Mouse (Mus musculus): Measurements from ENCODE around the gene Mylk2. TPM values are rescaled to one million over a fixed set of nuclear protein-coding genes. Genes with fewer than 3 reads are reported as not detected.

The Mylk2 gene
- polyA plus RNA-seq, 1 experiment from 2014 or later, result not detected

DNA sequence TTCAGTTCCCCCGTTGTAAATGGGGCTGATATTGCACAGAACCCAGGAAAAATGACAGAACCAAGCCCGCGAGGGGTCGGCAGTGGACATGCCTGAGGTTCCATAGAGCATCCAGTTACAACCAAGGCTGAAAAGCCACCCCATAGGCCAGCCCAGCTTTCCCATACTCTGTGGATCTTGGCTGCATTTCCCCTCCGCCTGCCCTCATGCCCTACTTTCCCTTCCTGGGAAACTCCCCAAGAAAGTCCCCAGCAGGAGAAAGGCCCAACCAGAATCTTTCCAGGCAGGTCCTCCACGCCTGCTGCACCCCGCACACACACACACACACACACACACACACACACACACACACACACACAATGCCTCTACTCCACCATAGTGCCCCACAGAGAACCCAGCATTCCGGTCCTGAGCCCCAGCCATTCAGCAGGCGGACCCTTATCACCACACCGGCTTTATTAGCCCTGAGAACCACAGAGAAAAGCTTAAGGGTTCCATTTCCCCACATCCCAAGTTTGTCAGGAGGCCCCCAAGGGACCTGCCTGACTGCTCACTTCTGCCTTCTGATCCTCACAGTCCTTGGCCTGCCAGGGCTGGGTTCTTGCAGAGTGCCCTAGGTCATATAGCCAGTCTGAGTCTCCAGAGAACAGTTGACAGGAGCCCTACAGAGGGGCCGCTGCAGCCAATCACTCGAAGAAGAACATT lies 20.5 kb downstream of the Mylk2 start:
- Histone ChIP-seq H3K4me1 (no peaks in the 10 kb centered on the region), H3K27me3 (peaks cover 22% of the 10 kb centered on the region), H3K27ac (no peak overlapping the region), H3K9ac (no peak overlapping the region), H3K9me3 (no peaks in the 10 kb centered on the region), H3K4me2 (no peak overlapping the region), H3K4me3 (replicated peaks) (no peak overlapping the region), H3K36me3 (replicated peaks) (no peaks in the 10 kb centered on the region)
- WGBS, result 79% methylated on average over 12 of the region's 12 CpGs
- no peak for ATAC-seq (ENCODE audit: low FRiP score)

DNA sequence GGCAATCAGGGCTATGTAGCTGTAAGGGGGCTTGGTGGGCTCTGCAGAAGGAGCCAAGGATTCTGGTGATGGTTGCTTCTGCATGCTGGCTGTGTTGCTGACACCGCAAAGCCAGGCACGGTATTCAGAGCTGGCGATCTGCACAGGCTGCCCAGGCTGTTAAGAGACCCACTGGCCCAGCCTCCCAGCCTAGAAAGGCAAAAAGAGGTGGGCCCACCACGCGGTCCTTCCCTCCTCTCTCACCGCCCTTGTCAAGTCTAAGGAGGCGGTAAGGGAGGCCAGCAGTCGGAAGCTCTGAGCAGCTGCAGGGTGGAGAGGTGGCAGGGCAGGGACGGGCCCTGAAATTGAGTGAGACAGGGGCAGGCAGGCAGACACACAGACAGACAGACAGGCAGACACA lies 21.9 kb downstream of the Mylk2 start, which contains the start of gene Foxs1:
Foxs1 (minus strand) TSS at position 161 of the 400 bp plus-strand sequence.
- no peak within 1 kb of the TSS for H3K4me2 ChIP-seq
- WGBS, result 40% methylated on average over 9 of the region's 9 CpGs
- ATAC-seq (ENCODE audit: low FRiP score), result no peak
- H3K4me3 ChIP-seq (replicated peaks), result no peak within 1 kb of the TSS
- peaks cover 24% of the 10 kb centered on the region for H3K27me3 ChIP-seq
- H3K9me3 ChIP-seq, result no peaks in the 10 kb centered on the region
- no peaks in the 10 kb centered on the region for H3K4me1 ChIP-seq
- no peak within 1 kb of the TSS for H3K9ac ChIP-seq
- no peaks in the 10 kb centered on the region for H3K36me3 ChIP-seq (replicated peaks)
- H3K27ac ChIP-seq, result no peak within 1 kb of the TSS

DNA sequence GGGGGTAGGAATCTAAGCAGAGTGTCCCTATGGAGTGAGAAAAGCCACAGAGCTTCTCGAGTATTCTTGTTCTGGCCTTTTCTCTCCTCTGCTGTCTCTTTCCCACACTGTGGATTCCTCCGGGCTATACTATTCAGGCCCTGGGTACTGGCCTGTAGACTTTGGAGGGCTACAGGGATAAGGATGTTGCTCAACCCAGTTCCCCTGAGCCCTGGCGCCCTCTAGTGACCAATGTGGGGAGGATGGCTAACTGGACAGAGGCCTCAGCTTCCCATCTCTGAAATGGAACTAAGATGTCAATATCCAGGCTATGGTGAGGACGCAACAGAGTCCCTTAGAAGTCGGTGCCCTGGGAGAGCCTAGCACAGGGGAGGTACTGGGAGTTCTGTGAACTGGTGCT lies 22.5 kb downstream of the Mylk2 start:
- Histone ChIP-seq H3K4me3 (replicated peaks) (no peak overlapping the region), H3K4me2 (no peak overlapping the region), H3K9ac (no peak overlapping the region), H3K27me3 (peaks cover 29% of the 10 kb centered on the region), H3K9me3 (no peaks in the 10 kb centered on the region), H3K4me1 (no peaks in the 10 kb centered on the region), H3K36me3 (replicated peaks) (no peaks in the 10 kb centered on the region), H3K27ac (no peak overlapping the region)
- 32% methylated on average over 5 of the region's 5 CpGs for WGBS
- ATAC-seq (ENCODE audit: low FRiP score), result no peak

GRCm38 (mm10) chr2:152939846-152940245 lies 28.7 kb downstream of the Mylk2 start:
- Histone ChIP-seq H3K9me3 (no peaks in the 10 kb centered on the region), H3K4me1 (peaks cover 16% of the 10 kb centered on the region), H3K4me2 (no peak overlapping the region), H3K9ac (no peak overlapping the region), H3K27me3 (peaks cover 80% of the 10 kb centered on the region), H3K36me3 (replicated peaks) (no peaks in the 10 kb centered on the region), H3K27ac (no peak overlapping the region), H3K4me3 (replicated peaks) (no peak overlapping the region)
- no peak for ATAC-seq (ENCODE audit: low FRiP score)
- WGBS, result 7% methylated on average over 4 of the region's 4 CpGs

DNA sequence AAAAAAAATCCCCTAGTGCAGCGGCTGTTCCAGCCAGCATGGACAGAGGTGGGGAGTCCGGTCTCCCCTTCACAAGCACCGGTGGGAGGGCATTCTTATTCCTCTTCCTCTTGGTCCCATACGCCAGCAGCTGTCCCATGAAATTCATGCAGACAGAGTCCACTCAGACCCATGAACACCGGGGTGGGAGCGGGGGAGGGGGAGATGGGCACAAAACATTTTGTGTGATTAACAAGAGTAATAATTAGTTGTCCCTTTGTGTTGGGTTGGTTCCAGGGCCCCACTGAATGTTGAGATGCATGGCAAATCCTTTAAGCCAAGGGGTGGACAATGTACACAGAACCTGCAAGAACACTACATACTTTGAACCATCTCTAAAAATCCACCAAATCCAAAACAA lies 30.0 kb downstream of the Mylk2 start:
- no peak for ATAC-seq (ENCODE audit: low FRiP score)
- H3K27me3 ChIP-seq, result peaks cover 86% of the 10 kb centered on the region
- no peaks in the 10 kb centered on the region for H3K9me3 ChIP-seq
- H3K4me3 ChIP-seq (replicated peaks), result no peak overlapping the region
- H3K36me3 ChIP-seq (replicated peaks), result no peaks in the 10 kb centered on the region
- WGBS, result 77% methylated on average over 6 of the region's 6 CpGs
- H3K4me1 ChIP-seq, result peaks cover 16% of the 10 kb centered on the region
- H3K27ac ChIP-seq, result no peak overlapping the region
- H3K9ac ChIP-seq, result no peak overlapping the region
- no peak overlapping the region for H3K4me2 ChIP-seq

DNA sequence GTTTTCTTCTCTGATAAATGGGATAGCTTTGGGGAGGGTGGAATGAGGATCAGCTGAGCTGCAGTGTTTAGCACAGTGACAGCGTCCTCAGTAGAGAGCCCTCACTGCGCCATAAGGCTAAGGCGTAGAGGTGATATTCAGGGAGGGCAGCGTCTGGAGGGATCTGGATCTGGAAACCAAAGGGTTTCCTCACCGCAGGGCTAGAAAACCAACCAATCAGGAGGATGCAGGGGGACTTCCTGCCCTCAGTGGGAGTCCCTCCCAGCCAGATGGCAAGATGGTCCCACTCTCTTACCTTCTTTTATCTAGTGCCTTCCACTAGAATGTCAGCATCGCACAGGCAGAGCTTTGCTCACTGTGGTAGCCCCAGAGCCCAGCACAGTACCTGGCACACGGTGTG lies 30.6 kb downstream of the Mylk2 start:
- ATAC-seq (ENCODE audit: low FRiP score), result no peak
- 43% methylated on average over 7 of the region's 7 CpGs for whole genome bisulfite sequencing
- H3K4me2 ChIP-seq, result no peak overlapping the region
- H3K4me1 ChIP-seq, result peaks cover 17% of the 10 kb centered on the region
- no peaks in the 10 kb centered on the region for H3K36me3 ChIP-seq (replicated peaks)
- no peak overlapping the region for H3K27ac ChIP-seq
- H3K27me3 ChIP-seq, result peaks cover 83% of the 10 kb centered on the region
- no peak overlapping the region for H3K9ac ChIP-seq
- no peak overlapping the region for H3K4me3 ChIP-seq (replicated peaks)
- H3K9me3 ChIP-seq, result no peaks in the 10 kb centered on the region

DNA sequence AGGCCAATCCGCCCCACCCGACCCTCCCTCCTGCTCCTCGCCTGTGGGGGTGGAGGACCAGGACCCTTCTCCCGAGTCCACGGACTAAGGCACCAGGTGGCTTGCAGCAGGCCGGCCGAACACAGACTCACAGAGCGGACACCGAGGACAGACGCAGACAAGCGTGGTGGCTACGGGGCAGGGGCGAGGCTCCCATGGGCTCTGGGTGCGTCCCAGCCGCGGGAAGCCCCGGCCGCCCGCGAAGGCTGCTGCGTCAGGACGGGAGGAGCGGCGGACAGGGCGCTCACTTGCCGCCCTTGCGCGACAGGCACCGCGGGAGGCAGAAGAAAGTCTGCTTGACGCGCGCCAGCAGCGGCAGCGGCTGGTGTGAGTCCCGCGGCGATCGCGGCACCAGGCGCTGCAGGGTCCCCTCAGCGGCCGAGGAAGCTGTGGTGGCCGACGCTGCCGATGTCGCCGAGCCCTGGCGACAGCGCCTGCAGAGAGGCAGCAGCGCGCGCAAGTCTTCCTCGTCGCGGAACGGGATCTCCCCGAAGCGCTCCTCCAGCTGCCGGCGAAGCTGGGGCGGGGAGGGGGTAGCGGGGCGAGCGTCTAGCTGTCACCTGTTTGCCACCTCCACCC lies 31.9 kb downstream of the Mylk2 start:
- Histone ChIP-seq H3K27me3 (peaks cover 90% of the 10 kb centered on the region), H3K4me2 (peak overlapping the region; percentile 84), H3K4me1 (peaks cover 20% of the 10 kb centered on the region), H3K4me3 (replicated peaks) (peak overlapping the region; percentile 47), H3K36me3 (replicated peaks) (no peaks in the 10 kb centered on the region), H3K9me3 (no peaks in the 10 kb centered on the region), H3K27ac (no peak overlapping the region), H3K9ac (peak overlapping the region; percentile 54)
- WGBS, result under 1% methylated on average over 65 of the region's 65 CpGs
- 0 out of 2 replicates have a peak, but pooled peaks have one; percentile 33 for ATAC-seq (ENCODE audit: low FRiP score)

DNA sequence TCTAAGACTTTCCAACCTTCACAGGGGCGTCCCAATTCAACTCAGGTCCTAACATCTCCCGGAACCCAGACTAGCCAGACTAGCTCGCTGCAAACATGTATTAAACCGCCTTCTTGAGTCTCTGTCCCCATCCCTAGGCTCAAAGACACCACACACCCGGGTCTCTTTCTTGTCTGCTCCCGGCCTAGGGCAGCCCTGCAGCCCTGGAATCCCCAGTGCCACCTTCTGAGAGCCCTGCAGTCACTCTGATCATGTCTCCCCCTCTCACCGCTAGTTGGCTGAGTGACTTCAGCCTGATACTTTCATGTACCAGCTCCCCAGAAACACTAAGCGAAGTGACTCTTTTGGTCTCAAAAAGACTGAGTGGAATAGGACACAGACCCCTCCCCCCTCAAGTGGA lies 32.4 kb downstream of the Mylk2 start:
- no peak overlapping the region for H3K27ac ChIP-seq
- H3K27me3 ChIP-seq, result peaks cover 89% of the 10 kb centered on the region
- ATAC-seq (ENCODE audit: low FRiP score), result no peak
- 5% methylated on average over 8 of the region's 8 CpGs for WGBS
- H3K4me2 ChIP-seq, result peak overlapping the region; percentile 84
- H3K9me3 ChIP-seq, result no peaks in the 10 kb centered on the region
- H3K4me1 ChIP-seq, result peaks cover 20% of the 10 kb centered on the region
- no peaks in the 10 kb centered on the region for H3K36me3 ChIP-seq (replicated peaks)
- H3K9ac ChIP-seq, result no peak overlapping the region
- H3K4me3 ChIP-seq (replicated peaks), result peak overlapping the region; percentile 47

DNA sequence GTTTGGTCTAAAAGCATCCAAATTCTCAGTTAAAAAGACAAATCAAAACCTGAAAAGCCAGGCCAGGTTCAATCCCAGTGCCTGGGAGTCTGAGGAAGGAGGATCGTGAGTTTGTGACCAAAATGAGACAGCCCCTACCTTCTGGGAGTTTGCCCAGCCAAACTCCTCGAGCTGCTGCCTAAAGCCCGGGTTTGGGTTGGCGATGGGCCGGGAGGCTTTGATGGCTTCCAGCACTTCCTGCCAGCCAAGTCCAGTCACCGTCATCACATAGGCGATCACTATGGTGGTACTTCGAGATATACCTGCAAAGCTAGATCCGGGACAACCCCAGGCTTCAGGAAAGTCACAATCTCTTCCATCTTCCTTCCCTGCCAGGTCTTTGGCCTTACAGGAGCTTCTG lies 32.9 kb downstream of the Mylk2 start:
- peaks cover 90% of the 10 kb centered on the region for H3K27me3 ChIP-seq

DNA sequence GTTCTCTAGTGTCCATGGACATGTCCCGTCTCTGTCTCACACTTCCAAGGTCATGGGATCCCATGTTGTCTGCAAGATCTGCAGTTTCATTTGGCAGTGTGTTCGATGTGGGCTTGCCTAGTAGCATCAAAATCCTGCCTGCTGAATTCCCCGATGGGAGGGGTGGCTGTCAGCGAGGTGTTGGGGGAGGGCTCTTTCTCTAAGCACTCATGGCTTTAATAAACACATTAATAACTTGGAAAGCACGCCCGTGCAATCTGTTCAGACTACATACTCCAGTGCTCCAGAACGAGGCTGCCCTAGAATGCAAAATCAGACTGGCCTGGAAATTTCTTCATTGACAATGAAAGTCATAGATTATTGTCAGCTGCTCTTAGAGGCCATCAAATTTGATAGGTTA lies 35.9 kb downstream of the Mylk2 start:
- 63% methylated on average over 7 of the region's 7 CpGs for WGBS
- Histone ChIP-seq H3K9me3 (no peaks in the 10 kb centered on the region), H3K27me3 (peaks cover 81% of the 10 kb centered on the region), H3K4me2 (no peak overlapping the region), H3K9ac (no peak overlapping the region), H3K27ac (no peak overlapping the region), H3K4me1 (peaks cover 35% of the 10 kb centered on the region), H3K36me3 (replicated peaks) (no peaks in the 10 kb centered on the region), H3K4me3 (replicated peaks) (no peak overlapping the region)
- no peak for ATAC-seq (ENCODE audit: low FRiP score)

More for the DNA sequence above, 32.9 kb downstream of the Mylk2 start:
- H3K9me3 ChIP-seq, result no peaks in the 10 kb centered on the region
- ATAC-seq (ENCODE audit: low FRiP score), result no peak
- no peak overlapping the region for H3K4me3 ChIP-seq (replicated peaks)
- no peak overlapping the region for H3K9ac ChIP-seq
- H3K27ac ChIP-seq, result no peak overlapping the region
- H3K4me2 ChIP-seq, result no peak overlapping the region
- 65% methylated on average over 9 of the region's 9 CpGs for WGBS
- H3K36me3 ChIP-seq (replicated peaks), result no peaks in the 10 kb centered on the region
- H3K4me1 ChIP-seq, result peaks cover 20% of the 10 kb centered on the region

DNA sequence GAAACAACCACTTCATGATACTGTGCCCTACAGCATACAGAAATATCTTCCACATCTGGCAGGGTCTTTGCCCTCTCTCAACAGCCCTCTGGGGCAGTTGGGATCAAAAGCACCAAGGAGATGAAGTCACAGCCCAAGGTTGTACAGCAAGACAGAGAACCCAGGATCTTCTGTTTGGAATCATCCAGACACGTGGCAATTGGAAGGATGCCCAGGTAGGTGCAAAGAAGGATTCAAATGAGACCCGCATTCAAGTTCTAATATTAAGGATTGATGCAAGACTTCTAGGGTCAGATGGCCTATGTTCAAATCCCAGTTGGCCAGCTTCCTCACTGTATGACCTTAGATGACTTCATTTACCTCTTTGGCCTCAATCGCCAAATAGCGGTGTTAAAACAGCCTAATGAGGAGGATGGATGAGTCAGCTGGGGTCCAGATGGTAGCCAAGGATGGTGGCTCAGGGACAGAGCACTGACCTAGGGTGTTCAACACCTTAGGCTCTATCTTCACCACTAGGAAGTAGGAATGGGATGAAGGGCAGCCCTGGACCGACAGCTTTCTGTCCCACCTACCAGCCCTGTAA lies 37.4 kb downstream of the Mylk2 start:
- Histone ChIP-seq H3K9me3 (no peaks in the 10 kb centered on the region), H3K9ac (no peak overlapping the region), H3K27me3 (peaks cover 74% of the 10 kb centered on the region), H3K4me2 (no peak overlapping the region), H3K4me1 (peaks cover 30% of the 10 kb centered on the region), H3K4me3 (replicated peaks) (no peak overlapping the region), H3K36me3 (replicated peaks) (no peaks in the 10 kb centered on the region), H3K27ac (no peak overlapping the region)
- 87% methylated on average over 5 of the region's 5 CpGs for WGBS
- ATAC-seq (ENCODE audit: low FRiP score), result no peak

GRCm38 (mm10) chr2:152950358-152951064 lies 39.4 kb downstream of the Mylk2 start:
- Histone ChIP-seq H3K27me3 (peaks cover 55% of the 10 kb centered on the region), H3K9me3 (no peaks in the 10 kb centered on the region), H3K4me1 (peaks cover 26% of the 10 kb centered on the region), H3K27ac (no peak overlapping the region), H3K9ac (peak overlapping the region; percentile 82; the same call in 1 of the 2 replicates), H3K4me3 (replicated peaks) (peak overlapping the region; percentile 76), H3K36me3 (replicated peaks) (no peaks in the 10 kb centered on the region), H3K4me2 (peak overlapping the region; percentile 99)
- 34% methylated on average over 11 of the region's 11 CpGs for WGBS
- no peak; the same call in 1 of the 2 replicates for ATAC-seq (ENCODE audit: low FRiP score)

All from forebrain, embryonic 12.5 days (tissue).